Mouse (Mus musculus) embryonic stem cell, embryonic (primary cell): ENCODE measurements around the gene Ube2f.

Experiments
- CTCF ChIA-PET, 4 experiments: fragments of 300-600 bp in 2 of 4; fragments of 350-600 bp in 2 of 4; sonication (Branson Sonifier 250); formaldehyde crosslinking; loops; one replicate each; lab custom pipeline; 2022; ENCODE audit warnings: inconsistent platforms in 2 of 4; lab: Charles Lee
- POLR2A ChIA-PET, 4 experiments: fragments of 300-600 bp in 2 of 4; fragments of 350-600 bp in 2 of 4; sonication (Branson Sonifier 250); formaldehyde crosslinking; loops; one replicate each; lab custom pipeline; 2022; ENCODE audit warnings: antibody characterized with exemption in 4 of 4, inconsistent platforms in 1 of 4; lab: Charles Lee

Gene Ube2f

DNA sequence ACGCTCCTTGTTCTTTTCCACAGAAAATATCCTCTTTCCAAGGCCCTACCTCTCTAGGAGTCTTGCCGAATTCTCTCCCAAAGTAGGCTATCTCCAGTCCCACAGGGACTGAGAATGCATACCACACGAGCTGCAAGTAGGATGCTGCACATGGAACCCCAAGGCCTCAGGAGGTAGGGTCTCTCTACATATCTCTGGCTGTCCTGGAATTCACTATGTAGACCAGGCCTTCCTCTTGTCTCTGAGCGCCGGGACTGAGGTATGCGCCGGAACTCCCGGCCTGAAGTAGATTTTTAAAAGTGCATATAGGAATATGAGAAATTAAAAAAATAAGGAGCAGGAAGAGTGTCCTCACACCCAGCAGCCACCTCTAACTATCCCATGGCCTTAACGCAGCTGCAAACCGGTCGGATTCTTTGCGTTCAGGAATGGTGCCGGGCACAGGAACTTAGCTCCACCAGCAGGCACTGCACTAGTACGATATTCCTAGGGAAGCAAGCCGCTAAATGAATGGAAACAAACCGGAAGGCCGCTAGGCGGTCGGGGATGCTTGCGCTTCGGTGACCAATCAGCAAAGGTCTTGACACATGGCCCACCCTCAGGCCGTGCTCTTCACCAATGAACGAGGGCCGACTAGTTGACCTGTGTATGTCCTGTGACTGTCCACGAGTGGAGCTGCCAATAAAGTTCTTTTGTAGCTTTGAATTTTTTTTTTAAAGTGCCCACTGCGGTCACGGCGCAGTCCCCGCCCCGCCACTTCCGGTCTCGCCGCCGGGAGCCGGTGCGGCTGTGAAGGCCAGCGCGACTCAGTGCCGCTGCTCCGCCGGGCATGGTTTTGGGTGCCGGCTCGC is at the start of gene Ube2f:
Gene Ube2f (plus strand): TSS at position 741 of the 851 bp plus-strand sequence.
- POLR2A ChIA-PET = interaction anchor here (0.5 to 3.8 kb wide), 55 partner anchors 10 to 1578 kb away, joined by 3 to 19 read pairs (median 4); partner anchors contain the start of genes Scly (in 2 of the 4), Traf3ip1 (in 2 of the 4), Erfe (in 1 of the 4) and Hes6 (in 1 of the 4)
- CTCF ChIA-PET = interaction anchor here in 2 of 4 experiments (0.6 to 1.9 kb wide), 9 partner anchors 11 to 277 kb away, joined by 3 to 7 read pairs (median 3); partner anchors contain the start of gene Erfe (in 1 of the 2)

DNA sequence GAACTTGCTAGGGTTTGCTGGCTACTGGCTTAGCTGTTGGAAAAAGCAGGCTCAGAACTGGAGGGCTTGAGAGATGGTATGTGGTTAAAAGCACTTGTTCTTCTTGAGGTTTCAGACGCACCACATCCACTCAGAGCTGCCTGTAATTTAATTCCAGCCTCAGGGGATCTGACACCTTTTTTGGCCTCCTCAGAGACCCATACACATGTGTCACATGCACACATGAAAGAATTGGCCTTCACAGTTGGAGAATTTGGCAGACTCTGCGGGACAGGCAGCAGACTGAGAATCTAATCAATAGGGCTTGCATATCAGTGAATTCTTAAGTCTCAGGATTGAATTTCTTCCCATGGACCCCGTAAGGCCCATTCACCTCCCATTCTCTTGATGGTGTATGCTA is 49.0 kb upstream of the Ube2f start:
- ChIA-PET POLR2A (no interaction called here), CTCF (no interaction called here)

DNA sequence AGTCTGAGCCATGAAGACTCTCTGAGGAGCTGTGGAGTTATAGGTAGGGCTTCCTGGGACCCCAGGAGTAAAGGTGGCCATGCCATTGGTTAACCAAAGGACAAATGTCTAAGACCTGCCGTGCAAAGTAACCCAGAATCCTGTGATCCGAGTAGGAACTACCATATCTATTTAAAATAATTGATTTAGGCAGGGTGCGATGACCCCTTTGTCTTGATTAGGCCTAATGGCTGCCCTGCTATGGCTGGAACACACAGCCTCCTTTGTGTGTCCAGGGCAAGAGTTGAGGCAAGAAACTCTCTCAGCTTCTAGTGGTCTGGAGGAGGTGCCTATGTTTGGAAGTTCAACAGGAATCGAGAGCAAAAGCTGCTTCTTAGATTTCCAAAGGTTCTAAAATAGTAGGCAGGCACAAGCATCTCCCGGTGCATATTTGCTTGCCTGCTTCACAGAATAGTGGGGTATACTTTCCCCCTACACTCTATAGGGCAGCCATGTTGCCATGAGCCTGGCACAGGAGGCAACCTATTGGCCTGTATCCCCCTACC is 45.8 kb upstream of the Ube2f start:
- CTCF ChIA-PET = no interaction called here
- POLR2A ChIA-PET = no interaction called here

DNA sequence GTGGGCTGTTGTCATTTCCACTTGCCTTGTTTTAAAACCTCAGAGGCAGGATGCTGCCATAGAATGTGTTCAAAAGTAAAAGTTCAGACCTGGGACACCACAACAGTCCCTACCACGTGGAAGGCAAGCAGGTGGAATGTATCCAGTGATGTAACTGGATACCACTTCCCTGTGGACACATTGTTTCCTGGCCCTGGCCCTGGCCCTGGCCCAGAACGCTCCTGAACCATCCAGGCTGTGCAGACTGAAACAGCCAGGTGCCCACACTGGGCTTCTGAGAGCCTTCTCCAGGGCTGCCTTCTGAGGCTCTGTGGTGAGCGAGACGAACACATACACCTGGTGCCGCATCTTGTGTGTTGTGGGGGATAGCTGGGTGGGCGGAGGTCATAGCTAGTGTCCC is 44.5 kb upstream of the Ube2f start:
- POLR2A ChIA-PET = no interaction called here

DNA sequence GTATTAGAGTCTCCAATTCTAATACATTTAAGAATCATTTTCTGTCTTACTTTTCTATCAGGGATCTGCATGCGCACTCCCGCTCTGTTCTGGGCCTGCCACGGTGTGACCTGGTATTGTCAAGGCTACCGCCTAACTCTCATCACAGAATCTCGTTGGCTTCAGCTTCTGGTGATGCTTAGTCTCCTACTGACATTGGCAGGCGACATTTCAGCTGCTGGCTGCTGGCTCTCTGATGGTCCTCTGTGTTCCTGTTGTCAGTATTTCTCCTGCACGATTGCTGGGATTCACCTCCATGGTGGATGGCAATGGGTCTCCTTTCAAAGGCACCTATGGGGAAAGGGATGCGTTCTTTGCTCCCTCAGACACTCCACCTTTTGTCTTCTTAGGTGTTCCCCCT is 43.8 kb upstream of the Ube2f start:
- ChIA-PET POLR2A (no interaction called here), CTCF (interaction anchor here in 1 of 4 experiments (0.6 kb wide), 1 partner anchor 31 kb away, joined by 3 read pairs; no protein-coding TSS in a partner anchor)

More for the DNA sequence above, 44.5 kb upstream of the Ube2f start:
- CTCF ChIA-PET = no interaction called here

DNA sequence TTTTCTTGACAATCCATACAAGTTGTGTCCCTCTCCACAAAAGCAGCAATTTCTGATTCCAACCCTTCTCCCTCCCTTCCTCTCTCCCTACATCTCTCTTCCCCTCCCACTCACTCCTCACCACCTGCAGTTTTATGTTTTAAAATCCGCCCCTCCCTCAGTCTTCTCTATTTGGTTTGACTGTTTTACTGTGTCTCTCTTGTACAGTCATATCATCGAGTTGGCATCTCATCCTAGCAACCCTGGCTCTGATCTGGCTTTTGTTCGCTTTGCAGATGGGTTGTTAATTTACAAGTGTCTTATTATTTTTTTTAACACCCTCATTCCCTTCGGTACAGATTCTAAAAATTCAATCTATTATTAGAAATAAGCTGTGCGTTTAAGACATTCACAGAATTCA is 43.2 kb upstream of the Ube2f start:
- POLR2A ChIA-PET = no interaction called here
- CTCF ChIA-PET = interaction anchor here in 1 of 4 experiments (0.6 kb wide), 1 partner anchor 31 kb away, joined by 3 read pairs; no protein-coding TSS in a partner anchor

DNA sequence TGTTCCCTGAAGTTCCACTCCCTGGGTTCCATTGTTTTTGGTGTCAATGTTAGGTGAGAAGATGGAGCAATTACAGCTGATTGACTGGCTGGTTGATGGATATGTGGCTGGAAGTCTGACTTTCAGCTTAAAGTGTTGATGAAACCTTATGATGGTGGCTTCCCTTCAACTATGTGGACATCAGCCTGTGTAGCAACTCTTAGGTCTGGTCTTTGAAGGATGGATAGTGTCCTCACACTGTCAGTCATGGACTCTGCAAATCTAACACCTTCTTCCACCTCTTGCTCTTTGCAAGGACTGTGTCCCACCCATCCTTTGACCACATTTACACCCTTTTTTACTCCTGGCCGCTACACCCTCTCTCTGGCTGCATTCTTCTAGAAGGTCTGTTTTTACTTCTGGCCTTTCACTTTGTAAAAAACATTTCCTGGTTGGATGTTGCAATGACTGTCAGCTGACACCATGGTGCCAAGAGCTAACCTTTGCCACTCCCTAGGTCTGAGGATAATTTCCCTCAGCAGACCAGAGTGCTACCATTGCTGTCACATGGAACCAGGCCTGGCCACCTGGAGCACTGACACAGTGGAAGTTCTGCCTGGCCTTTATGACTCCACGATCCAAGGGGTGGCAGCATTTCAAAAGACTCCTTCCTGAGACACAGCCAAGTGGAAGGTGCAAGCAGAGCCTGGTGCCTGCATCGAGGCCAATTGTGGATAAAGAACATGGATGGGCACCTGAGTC is 42.6 kb upstream of the Ube2f start:
- CTCF ChIA-PET = no interaction called here

DNA sequence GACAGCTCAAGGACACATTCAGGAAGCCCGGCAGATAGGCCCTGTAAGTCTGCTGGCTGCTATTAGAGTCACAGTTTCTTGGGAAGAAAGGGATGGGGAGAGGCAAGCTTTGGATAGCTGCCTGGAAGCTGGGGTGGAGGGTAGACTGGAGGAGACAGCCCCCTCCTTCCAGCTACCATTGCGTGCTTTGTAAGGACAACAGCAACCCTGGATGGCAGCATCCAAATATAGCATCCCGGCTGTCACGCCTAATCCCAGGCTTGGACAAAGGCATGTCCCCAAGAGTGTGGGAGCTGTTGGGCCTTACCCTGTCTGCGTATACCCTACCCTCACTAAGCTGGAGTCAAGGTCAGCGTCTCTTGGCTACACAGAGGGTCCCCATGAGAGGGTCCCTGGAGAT is 40.8 kb upstream of the Ube2f start:
- POLR2A ChIA-PET = interaction anchor here in 1 of 4 experiments (1.2 kb wide), 1 partner anchor 9 kb away, joined by 3 read pairs; no protein-coding TSS in a partner anchor
- CTCF ChIA-PET = interaction anchor here in 1 of 4 experiments (1.0 kb wide), 1 partner anchor 236 kb away, joined by 3 read pairs; no protein-coding TSS in a partner anchor

More for the DNA sequence above, 42.6 kb upstream of the Ube2f start:
- POLR2A ChIA-PET = no interaction called here

DNA sequence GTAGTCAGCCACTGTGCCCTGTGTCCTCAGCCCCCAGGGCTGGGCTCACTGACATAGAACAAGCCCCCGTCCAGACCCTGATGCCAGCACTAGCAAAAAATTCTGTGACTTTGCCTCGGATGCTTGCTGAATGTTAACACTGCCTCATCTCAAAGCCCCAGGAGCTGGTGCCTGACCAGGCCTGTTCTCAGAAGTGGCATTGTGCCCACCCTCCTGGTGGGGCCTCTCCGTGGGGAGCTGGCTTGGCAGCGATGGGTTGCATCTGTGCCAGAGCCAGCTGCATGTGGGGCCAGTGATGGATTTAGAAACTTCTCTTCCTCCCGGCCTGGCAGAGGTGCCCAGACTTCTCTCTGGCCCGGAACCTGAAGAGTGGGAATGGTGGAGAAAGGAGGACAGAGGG is 40.3 kb upstream of the Ube2f start:
- POLR2A ChIA-PET = interaction anchor here in 1 of 4 experiments (1.2 kb wide), 1 partner anchor 8 kb away, joined by 3 read pairs; no protein-coding TSS in a partner anchor
- CTCF ChIA-PET = interaction anchor here in 1 of 4 experiments (1.0 to 1.7 kb wide), 2 partner anchors 236 to 237 kb away, joined by 3 to 13 read pairs; no protein-coding TSS in a partner anchor

DNA sequence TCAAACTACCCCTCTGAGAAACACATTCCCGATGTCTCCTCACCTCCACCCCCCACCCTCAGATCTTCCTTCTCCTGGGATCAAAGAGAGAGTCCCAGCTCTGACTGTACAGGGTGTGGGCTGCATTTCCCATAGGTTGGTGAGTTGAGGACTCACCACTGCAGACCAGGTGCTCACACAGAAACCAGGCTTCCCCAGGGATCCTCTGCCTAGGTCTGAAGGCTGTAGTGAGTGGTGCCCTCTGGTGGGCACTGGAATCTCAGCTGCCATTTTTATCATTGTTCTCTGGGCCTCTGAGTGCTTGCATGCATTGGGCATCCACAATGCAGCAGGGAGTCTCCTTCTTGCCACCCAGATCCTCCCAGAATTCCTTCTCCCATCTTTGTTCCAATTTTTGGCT is 39.0 kb upstream of the Ube2f start:
- ChIA-PET POLR2A (interaction anchor here in 1 of 4 experiments (0.9 kb wide), 1 partner anchor 135 kb away, joined by 3 read pairs; no protein-coding TSS in a partner anchor), CTCF (interaction anchor here (0.5 to 1.8 kb wide), 13 partner anchors 9 to 312 kb away, joined by 3 to 13 read pairs (median 4); partner anchors contain the start of genes Ramp1 (in 1 of the 4) and Ube2f (in 1 of the 4))

DNA sequence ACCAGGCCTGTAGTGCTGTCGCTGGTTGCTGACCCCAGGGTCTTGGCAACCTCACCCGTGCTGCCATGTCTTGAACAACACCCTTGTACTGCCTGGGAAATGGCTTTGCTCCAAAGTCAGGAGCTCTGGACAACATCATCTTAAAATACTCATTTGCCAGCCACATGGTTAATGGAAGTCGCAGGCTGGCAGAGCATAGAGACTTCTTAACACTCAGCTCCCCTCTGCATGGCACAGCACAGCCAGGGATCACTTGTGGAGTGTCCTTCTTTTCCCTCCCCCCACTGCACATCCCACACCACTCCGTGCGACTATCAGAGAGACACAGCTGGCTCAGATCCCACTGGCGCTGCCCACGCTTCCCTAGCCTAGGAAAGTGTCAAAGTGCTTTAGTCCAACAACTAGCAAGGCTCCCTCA is 38.5 kb upstream of the Ube2f start:
- POLR2A ChIA-PET = interaction anchor here in 1 of 4 experiments (1.2 kb wide), 1 partner anchor 11 kb away, joined by 3 read pairs; no protein-coding TSS in a partner anchor

DNA sequence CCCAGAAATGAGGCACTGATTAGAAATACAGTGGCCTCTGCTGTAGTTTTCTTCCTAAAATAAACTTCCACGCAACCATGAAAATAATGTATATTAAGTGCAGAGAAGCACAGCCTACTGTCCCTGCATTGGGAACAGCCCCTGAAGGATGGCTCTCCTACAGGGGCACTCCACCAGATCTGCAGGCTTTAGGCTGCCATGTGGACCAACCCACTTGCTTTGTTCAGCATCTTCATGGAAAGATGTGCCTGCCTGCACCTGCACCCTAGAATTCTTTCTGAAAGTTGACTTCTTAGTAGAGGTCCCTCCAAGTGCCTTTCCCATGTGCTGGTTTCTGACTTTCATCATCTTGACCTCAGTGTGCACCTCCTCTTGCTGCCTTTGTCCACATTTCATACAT is 34.8 kb upstream of the Ube2f start:
- ChIA-PET POLR2A (no interaction called here), CTCF (no interaction called here)

More for the DNA sequence above, 38.5 kb upstream of the Ube2f start:
- CTCF ChIA-PET = interaction anchor here in 3 of 4 experiments (0.5 to 1.8 kb wide), 13 partner anchors 9 to 283 kb away, joined by 3 to 13 read pairs (median 4); partner anchors contain the start of genes Ramp1 (in 1 of the 3) and Ube2f (in 1 of the 3)

DNA sequence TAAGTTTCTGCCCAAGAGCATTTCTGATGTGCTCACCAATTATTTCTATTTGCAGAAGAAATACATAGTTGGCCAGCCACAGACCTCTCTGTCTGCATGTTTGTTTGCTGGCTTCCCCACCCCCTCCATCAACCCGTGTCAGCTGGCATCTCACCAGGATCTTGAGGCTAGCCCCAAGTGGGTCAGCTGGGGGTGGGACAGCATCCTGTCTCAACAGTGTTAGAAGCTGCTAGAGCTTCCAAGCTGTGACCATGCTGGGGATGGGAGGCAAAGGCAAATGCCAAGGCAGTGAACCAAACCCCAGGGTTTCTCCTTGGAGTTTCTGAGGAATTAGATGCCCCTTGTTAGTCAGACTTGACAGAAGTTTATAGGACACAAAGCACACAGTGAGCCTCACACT is 34.1 kb upstream of the Ube2f start:
- POLR2A ChIA-PET = interaction anchor here in 1 of 4 experiments (0.7 kb wide), 1 partner anchor 17 kb away, joined by 3 read pairs; no protein-coding TSS in a partner anchor
- CTCF ChIA-PET = no interaction called here

DNA sequence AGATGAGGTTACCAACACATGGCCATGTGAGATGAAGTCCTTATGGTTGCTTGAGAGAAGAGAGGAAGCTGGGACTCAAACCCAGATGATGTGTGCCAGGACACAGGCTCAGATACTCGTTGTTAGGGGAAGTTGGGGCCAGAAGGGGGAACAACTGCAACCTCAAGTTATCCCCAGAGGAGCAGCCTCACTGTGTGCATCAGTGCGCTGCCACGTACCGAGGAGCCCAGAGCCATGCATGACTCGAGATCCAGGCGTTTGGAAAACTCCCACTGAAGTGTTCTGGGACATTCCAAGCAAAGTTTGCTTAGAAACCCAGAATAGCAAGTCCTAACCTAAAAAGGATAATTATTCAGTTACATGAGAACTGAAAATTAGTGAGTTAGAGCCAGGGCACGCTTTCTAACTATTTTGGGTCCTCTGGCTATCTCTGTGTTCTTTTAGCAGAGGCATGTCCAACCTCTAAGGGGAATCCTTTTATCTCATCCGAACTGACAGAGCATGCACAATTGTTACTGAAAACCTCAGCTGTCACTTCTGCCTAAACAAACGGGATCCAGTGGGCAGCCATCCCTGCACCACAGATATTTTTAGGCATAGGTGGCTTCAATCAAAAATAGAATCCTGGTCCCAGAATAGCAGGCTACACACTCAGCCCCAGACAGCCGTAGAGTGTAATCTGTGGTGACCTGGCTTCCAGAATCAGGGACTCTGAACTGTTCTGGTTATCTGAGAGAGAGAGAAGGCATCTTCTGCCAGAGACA is 33.4 kb upstream of the Ube2f start:
- ChIA-PET CTCF (no interaction called here), POLR2A (interaction anchor here in 1 of 4 experiments (1.2 kb wide), 1 partner anchor 20 kb away, joined by 3 read pairs; no protein-coding TSS in a partner anchor)

DNA sequence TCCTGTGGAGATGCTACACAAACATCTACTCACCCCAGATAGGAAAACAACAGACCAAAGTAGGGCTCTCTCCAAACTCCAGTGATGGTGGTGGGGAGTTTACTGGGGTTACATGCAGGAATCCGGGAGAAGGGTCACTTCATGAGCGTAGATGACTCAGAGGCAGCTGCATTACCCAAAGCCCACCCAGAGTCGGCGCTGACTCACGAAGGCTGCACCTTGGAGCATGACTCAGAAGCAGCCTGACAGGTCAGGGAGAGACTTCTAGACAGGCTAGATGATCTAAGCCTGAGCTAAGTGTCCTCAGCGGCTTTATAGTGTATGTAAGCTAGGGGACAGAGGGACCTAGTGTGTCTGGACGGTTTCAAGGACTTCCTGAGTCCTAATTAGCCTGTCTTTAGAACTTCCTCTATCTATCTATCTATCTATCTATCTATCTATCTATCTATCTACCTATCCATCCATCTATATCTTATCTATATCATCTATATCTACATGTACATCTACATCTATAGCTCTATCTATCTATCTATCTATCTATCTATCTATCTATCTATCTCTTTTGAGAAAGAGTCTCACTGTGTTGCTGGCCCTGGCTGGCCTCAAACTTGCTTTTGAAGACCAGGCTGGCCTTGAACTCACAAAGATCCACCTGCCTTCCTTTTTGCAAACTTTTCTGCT is 30.3 kb upstream of the Ube2f start:
- ChIA-PET CTCF (interaction anchor here in 1 of 4 experiments (0.5 kb wide), 1 partner anchor 77 kb away, joined by 4 read pairs; no protein-coding TSS in a partner anchor), POLR2A (interaction anchor here in 2 of 4 experiments (0.5 to 0.6 kb wide), 2 partner anchors 8 to 30 kb away, joined by 3 read pairs; partner anchors contain the start of gene Ube2f (in 1 of the 2))

DNA sequence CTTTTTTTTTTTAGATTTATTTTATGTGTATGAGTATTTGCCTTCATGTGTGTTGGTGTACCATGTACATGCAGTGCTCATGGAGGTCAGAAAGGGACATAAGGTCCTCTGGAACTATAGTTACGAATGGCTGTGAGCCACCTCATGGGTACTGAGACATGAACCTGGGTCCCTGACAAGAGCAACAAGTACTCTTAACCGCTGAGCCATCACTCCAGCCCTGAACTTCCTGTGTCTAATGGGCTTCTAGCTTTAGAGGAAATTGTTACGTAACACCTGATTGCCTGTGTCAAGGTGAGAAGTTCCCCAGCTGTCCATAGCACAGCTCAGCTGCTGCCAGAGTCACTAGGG is 29.8 kb upstream of the Ube2f start:
- POLR2A ChIA-PET = interaction anchor here in 1 of 4 experiments (0.5 kb wide), 1 partner anchor 8 kb away, joined by 3 read pairs; no protein-coding TSS in a partner anchor
- CTCF ChIA-PET = interaction anchor here in 1 of 4 experiments (0.5 kb wide), 1 partner anchor 77 kb away, joined by 4 read pairs; no protein-coding TSS in a partner anchor

DNA sequence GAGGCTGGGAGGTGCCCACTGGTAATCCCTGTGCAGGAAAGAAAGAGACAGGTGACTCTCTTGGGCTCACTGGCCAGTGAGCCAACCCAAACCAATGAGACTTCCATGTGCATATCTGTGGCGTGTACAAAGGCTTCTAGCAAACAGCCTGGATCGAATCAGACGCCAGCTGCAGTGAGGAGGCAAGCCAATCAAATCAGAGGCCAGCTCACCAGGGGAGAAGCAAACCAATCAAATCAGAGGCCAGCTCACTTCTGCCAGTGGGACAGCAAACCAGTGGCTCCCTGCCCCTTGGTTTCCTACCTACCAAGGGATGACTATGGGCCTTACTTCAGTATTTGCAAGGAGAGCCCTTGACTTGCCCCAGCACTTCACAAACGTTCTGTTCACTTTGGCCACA is 23.5 kb upstream of the Ube2f start:
- CTCF ChIA-PET = interaction anchor here in 1 of 4 experiments (0.7 kb wide), 1 partner anchor 128 kb away, joined by 10 read pairs; no protein-coding TSS in a partner anchor

More for the DNA sequence above, 23.5 kb upstream of the Ube2f start:
- POLR2A ChIA-PET = interaction anchor here in 3 of 4 experiments (0.6 to 1.1 kb wide), 3 partner anchors 23 to 330 kb away, joined by 3 read pairs; partner anchors contain the start of gene Ube2f (in 1 of the 3)
